Mouse (Mus musculus): ENCODE results near the gene Amot. TPM values are rescaled to one million over a fixed set of nuclear protein-coding genes. Genes with fewer than 3 reads are reported as not detected.

Gene Amot
- total and polyA plus RNA-seq, 2 experiments from 2014 or later: 7.7 to 18.3 TPM

DNA sequence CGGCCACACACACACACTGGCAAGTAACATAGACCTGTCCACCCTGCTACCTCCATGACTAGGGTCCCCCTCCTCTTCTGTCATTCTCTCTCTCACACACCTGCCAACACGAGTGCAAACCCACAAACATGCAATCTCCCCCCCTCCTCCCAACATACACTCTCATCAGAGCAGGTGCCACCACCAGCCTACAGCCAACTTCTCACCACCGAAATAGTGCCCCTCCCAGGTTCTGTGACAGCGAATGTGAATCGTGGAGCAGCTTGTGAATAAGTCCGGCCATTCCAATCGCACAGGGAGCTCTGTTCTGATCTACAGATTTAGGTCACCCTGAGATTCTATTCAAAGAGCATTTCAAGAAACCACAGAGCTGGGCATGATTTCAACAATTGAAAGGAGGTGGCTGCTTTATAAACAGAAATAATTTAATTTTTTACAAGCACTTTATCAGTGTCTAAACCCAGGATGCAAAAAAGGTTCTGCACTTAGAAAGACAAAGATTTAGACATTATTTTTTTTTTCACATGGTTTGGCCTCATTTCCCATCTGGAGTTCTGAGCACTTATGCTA, 21.4 kb downstream of the Amot start:
- Histone ChIP-seq H3K9ac (no peak overlapping the region), H3K27ac (ENCODE audit: low read depth, low read length) (0 out of 2 replicates have a peak overlapping the region, but pooled peaks have one; percentile 15), H3K27me3 (ENCODE audit: insufficient read depth, low read length) (no peaks in the 10 kb centered on the region), H3K9me3 (ENCODE audit: low read length) (no peaks in the 10 kb centered on the region), H3K4me1 (ENCODE audit: insufficient read depth) (0 out of 2 replicates have a peak, but pooled peaks cover 4% of the 10 kb centered on the region), H3K36me3 (ENCODE audit: insufficient read depth) (no peaks in the 10 kb centered on the region), H3K4me2 (ENCODE audit: low read depth) (no peak overlapping the region), H3K4me3 (ENCODE audit: low read depth, low read length) (no peak overlapping the region)
- ATAC-seq (peak; percentile 53; the same call in 1 of the 2 replicates), DNase-seq (peak; percentile 17)
- no peak for TF ChIP-seq CTCF (IDR thresholded peaks at IDR 0.05; ENCODE audit: low read depth)
- WGBS: 49% methylated on average over 7 of the region's 7 CpGs

GRCm38 (mm10) chrX:145482383-145482782, 22.6 kb downstream of the Amot start:
- Histone ChIP-seq H3K4me2 (ENCODE audit: low read depth) (no peak overlapping the region), H3K36me3 (ENCODE audit: insufficient read depth) (no peaks in the 10 kb centered on the region), H3K9ac (no peak overlapping the region), H3K4me3 (ENCODE audit: low read depth, low read length) (no peak overlapping the region), H3K27ac (ENCODE audit: low read depth, low read length) (no peak overlapping the region), H3K4me1 (ENCODE audit: insufficient read depth) (0 out of 2 replicates have a peak, but pooled peaks cover 4% of the 10 kb centered on the region), H3K9me3 (ENCODE audit: low read length) (no peaks in the 10 kb centered on the region), H3K27me3 (ENCODE audit: insufficient read depth, low read length) (no peaks in the 10 kb centered on the region)
- DNase-seq: no peak
- TF ChIP-seq CTCF (IDR thresholded peaks at IDR 0.05; ENCODE audit: low read depth): no peak
- no peak for ATAC-seq
- 86% methylated on average over 5 of the region's 5 CpGs for WGBS

- 83% methylated on average over 10 of the region's 10 CpGs for WGBS
- no peak overlapping the region for H3K9ac ChIP-seq
- H3K4me3 ChIP-seq (ENCODE audit: low read depth, low read length): no peak overlapping the region
- H3K36me3 ChIP-seq (ENCODE audit: insufficient read depth): no peaks in the 10 kb centered on the region
- no peaks in the 10 kb centered on the region for H3K27me3 ChIP-seq (ENCODE audit: insufficient read depth, low read length)
- H3K27ac ChIP-seq (ENCODE audit: low read depth, low read length): no peak overlapping the region
- H3K9me3 ChIP-seq (ENCODE audit: low read length): no peaks in the 10 kb centered on the region
- H3K4me1 ChIP-seq (ENCODE audit: insufficient read depth): 0 out of 2 replicates have a peak, but pooled peaks cover 4% of the 10 kb centered on the region
- H3K4me2 ChIP-seq (ENCODE audit: low read depth): no peak overlapping the region
- DNase-seq (no peak), ATAC-seq (no peak)
- TF ChIP-seq CTCF (IDR thresholded peaks at IDR 0.05; ENCODE audit: low read depth): no peak
Observed at GRCm38 (mm10) chrX:145479942-145480341, 25.0 kb downstream of the Amot start.

DNA sequence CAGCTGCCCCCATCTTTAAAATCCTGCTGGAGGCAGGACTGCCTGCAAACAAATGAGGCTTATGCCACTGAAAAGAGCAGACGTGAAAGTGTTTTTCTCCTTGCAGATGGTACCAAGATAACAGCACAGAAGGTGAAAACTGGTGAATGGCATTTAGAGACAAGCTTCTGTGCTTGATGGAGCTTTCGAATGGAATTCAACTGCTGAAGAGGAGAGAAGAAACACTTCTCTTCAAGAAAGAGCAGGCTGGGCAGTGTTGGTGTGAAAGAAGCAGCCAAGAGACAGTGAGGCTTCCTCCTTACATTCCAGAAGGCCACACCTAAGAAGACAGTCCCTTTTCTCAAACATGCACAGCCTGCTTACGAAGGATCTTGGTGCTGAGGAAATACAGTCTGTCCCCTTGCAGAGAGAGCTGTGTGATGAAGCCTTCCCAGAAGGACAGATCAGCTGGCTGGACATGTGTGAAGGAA, 27.2 kb downstream of the Amot start:
- Histone ChIP-seq H3K4me2 (ENCODE audit: low read depth) (no peak overlapping the region), H3K36me3 (ENCODE audit: insufficient read depth) (no peaks in the 10 kb centered on the region), H3K9ac (no peak overlapping the region), H3K4me1 (ENCODE audit: insufficient read depth) (no peaks in the 10 kb centered on the region), H3K4me3 (ENCODE audit: low read depth, low read length) (no peak overlapping the region), H3K9me3 (ENCODE audit: low read length) (no peaks in the 10 kb centered on the region), H3K27ac (ENCODE audit: low read depth, low read length) (peak overlapping the region; percentile 54), H3K27me3 (ENCODE audit: insufficient read depth, low read length) (no peaks in the 10 kb centered on the region)
- DNase-seq: peak; percentile 63
- peak; percentile 83 for ATAC-seq
- TF ChIP-seq CTCF (IDR thresholded peaks at IDR 0.05; ENCODE audit: low read depth): no peak
- 59% methylated on average over 3 of the region's 3 CpGs for WGBS

DNA sequence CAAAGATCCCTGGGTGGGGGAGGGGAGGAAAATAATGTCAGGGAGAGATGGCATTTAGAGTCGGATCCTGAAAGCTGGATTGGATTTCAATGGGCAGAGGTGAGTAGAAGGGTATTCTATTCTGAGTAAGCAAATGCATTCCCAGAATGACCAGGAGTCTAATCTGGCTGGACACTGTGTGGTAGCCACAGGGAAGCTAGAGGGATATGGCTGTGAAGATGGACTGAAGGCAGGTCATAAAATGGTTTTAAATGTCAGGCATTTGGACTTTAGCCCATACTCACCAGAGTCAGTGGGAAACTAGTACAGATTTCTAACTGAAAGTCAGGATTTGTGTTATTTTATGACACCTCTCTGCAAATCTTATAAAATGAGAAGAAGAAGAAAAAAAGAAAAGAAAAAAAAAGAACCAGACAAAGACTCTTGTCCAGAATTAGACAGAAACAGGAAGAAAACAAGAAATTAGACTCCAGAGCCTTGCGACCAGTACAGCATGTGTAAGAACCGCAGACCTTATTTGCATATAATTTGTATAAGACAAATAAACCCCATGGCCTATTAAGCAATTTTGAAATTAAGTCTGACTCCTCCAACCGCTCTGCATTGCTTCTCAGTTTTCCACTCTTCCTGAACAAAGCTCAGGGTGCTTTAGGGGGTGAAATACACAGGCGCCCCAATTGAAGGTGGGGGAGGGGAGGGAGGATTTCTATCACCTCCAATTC, 27.8 kb downstream of the Amot start:
- ATAC-seq (no peak; the same call in 1 of the 2 replicates), DNase-seq (no peak)
- Histone ChIP-seq H3K27me3 (ENCODE audit: insufficient read depth, low read length) (no peaks in the 10 kb centered on the region), H3K4me1 (ENCODE audit: insufficient read depth) (no peaks in the 10 kb centered on the region), H3K36me3 (ENCODE audit: insufficient read depth) (no peaks in the 10 kb centered on the region), H3K9me3 (ENCODE audit: low read length) (no peaks in the 10 kb centered on the region), H3K4me2 (ENCODE audit: low read depth) (no peak overlapping the region), H3K9ac (no peak overlapping the region), H3K27ac (ENCODE audit: low read depth, low read length) (no peak overlapping the region), H3K4me3 (ENCODE audit: low read depth, low read length) (no peak overlapping the region)
- 47% methylated on average over 5 of the region's 5 CpGs for WGBS
- TF ChIP-seq CTCF (IDR thresholded peaks at IDR 0.05; ENCODE audit: low read depth): no peak

GRCm38 (mm10) chrX:145468264-145468663, 36.7 kb downstream of the Amot start:
- no peak overlapping the region for H3K4me3 ChIP-seq (ENCODE audit: low read depth, low read length)
- peak; percentile 60 for ATAC-seq
- H3K36me3 ChIP-seq (ENCODE audit: insufficient read depth): no peaks in the 10 kb centered on the region
- H3K4me1 ChIP-seq (ENCODE audit: insufficient read depth): no peaks in the 10 kb centered on the region
- no peak overlapping the region for H3K4me2 ChIP-seq (ENCODE audit: low read depth)
- no peaks in the 10 kb centered on the region for H3K27me3 ChIP-seq (ENCODE audit: insufficient read depth, low read length)
- H3K27ac ChIP-seq (ENCODE audit: low read depth, low read length): no peak overlapping the region
- no peak for DNase-seq
- 79% methylated on average over 6 of the region's 6 CpGs for WGBS
- H3K9me3 ChIP-seq (ENCODE audit: low read length): no peaks in the 10 kb centered on the region
- TF ChIP-seq CTCF (IDR thresholded peaks at IDR 0.05; ENCODE audit: low read depth): no peak
- no peak overlapping the region for H3K9ac ChIP-seq

GRCm38 (mm10) chrX:145463524-145463923, 41.5 kb downstream of the Amot start:
- DNase-seq (no peak), ATAC-seq (no peak)
- no peaks in the 10 kb centered on the region for H3K4me1 ChIP-seq (ENCODE audit: insufficient read depth)
- no peak for TF ChIP-seq CTCF (IDR thresholded peaks at IDR 0.05; ENCODE audit: low read depth)
- no peaks in the 10 kb centered on the region; the same call in 1 of the 2 replicates for H3K36me3 ChIP-seq (ENCODE audit: insufficient read depth)
- H3K9ac ChIP-seq: no peak overlapping the region
- H3K9me3 ChIP-seq (ENCODE audit: low read length): no peaks in the 10 kb centered on the region
- H3K27ac ChIP-seq (ENCODE audit: low read depth, low read length): no peak overlapping the region
- H3K4me3 ChIP-seq (ENCODE audit: low read depth, low read length): no peak overlapping the region
- no peaks in the 10 kb centered on the region for H3K27me3 ChIP-seq (ENCODE audit: insufficient read depth, low read length)
- H3K4me2 ChIP-seq (ENCODE audit: low read depth): no peak overlapping the region
- WGBS: 65% methylated on average over 2 of the region's 2 CpGs

Measured in forebrain, postnatal 0 days (tissue).